Mouse (Mus musculus) kidney, postnatal 0 days (tissue): ENCODE data around the gene 9930104L06Rik. TPM values are rescaled to one million over a fixed set of nuclear protein-coding genes. Genes with fewer than 3 reads are reported as not detected.

Experiments
- ATAC-seq: fragments of 200-750 bp; cut with Nextera tagmentation; replicated peaks from 2 replicates; pipeline ENCODE4 v1.8.0; 2017; ENCODE audit warnings: low read depth, moderate number of reproducible peaks, moderate TSS enrichment, moderate library complexity; ENCODE audit not compliant: low FRiP score
- DNase-seq: peaks from one replicate; pipeline ENCODE4 v3.0.0-alpha.2; 2016; ENCODE audit warnings: low spot score
- H3K27ac ChIP-seq: fragments of 300-500 bp; sonication (generic); 2 replicates; pipeline ENCODE4 v1.5.1; 2014; ENCODE audit warnings: mild to moderate bottlenecking
- H3K27me3 ChIP-seq: fragments of 300-500 bp; sonication (generic); 2 replicates; pipeline ENCODE4 v1.6.1; 2014; ENCODE audit warnings: low read length, mixed read lengths; ENCODE audit not compliant: insufficient read depth
- H3K36me3 ChIP-seq: fragments of 300-500 bp; sonication (generic); 2 replicates; pipeline ENCODE4 v1.6.1; 2014; ENCODE audit warnings: low read length, mixed read lengths; ENCODE audit not compliant: insufficient read depth
- H3K4me1 ChIP-seq: fragments of 300-500 bp; sonication (generic); replicated peaks from 2 replicates; pipeline ENCODE4 v1.6.1; 2014; ENCODE audit warnings: antibody characterized with exemption, low read length, mixed read lengths; ENCODE audit not compliant: insufficient read depth
- H3K4me2 ChIP-seq: fragments of 300-500 bp; sonication (generic); 2 replicates; pipeline ENCODE4 v1.6.1; 2014; ENCODE audit warnings: mild to moderate bottlenecking, low read length, moderate library complexity, mixed read lengths
- H3K4me3 ChIP-seq: fragments of 300-500 bp; sonication (generic); replicated peaks from 2 replicates; pipeline ENCODE4 v1.5.1; 2014; ENCODE audit warnings: low read depth, low read length
- H3K9ac ChIP-seq: fragments of 300-500 bp; sonication (generic); 2 replicates; pipeline ENCODE4 v1.6.1; 2014; ENCODE audit warnings: low read depth, low read length
- H3K9me3 ChIP-seq: fragments of 300-500 bp; sonication (generic); replicated peaks from 2 replicates; pipeline ENCODE4 v1.6.1; 2016; ENCODE audit warnings: low read length, inconsistent platforms, mixed read lengths
- CTCF ChIP-seq: IDR thresholded peaks from 2 replicates; pipeline ENCODE4 v1.5.1; 2016; ENCODE audit warnings: antibody characterized with exemption, low read depth, mild to moderate bottlenecking, moderate library complexity
- WGBS: fragments of 180-500 bp; shearing (Covaris S2); extraction: QIAGEN DNeasy Blood & Tissue Kit; methylation state at CpG from one replicate; pipeline ENCODE4 v1.1.7; 2014; 5-methylcytosine and 5-hydroxymethylcytosine counted together
- polyA plus RNA-seq: library from polyadenylated mRNA; unstranded; fragments of >200 nt; fragmentation: Nextera tagmentation; extraction: Ambion mirVana; gene quantifications from 2 replicates; pipeline ENCODE4 v1.2.1, GENCODE M21; 2015

9930104L06Rik gene
- polyA plus RNA-seq, result 7.4 and 8.3 TPM in 2 replicates

- peak; percentile 99 for ATAC-seq
- no peak for TF ChIP-seq CTCF
Measured at GRCm38 (mm10) chr4:124936613-124937471, at the start of gene 9930104L06Rik. 9930104L06Rik (plus strand) TSS chr4:124937048.

GRCm38 (mm10) chr4:124888702-124889101 lies 48.1 kb upstream of the 9930104L06Rik start:
- Histone ChIP-seq H3K9me3 (no peaks in the 10 kb centered on the region), H3K9ac (no peak overlapping the region), H3K27me3 (peaks cover 15% of the 10 kb centered on the region), H3K4me1 (no peaks in the 10 kb centered on the region), H3K4me2 (no peak overlapping the region), H3K36me3 (no peaks in the 10 kb centered on the region), H3K27ac (no peak overlapping the region), H3K4me3 (no peak overlapping the region)
- ATAC-seq (no peak), DNase-seq (no peak)
- WGBS, result 78% methylated on average over 7 of the region's 7 CpGs
- no peak for TF ChIP-seq CTCF

More at GRCm38 (mm10) chr4:124936613-124937471, at the start of gene 9930104L06Rik:
- no peak within 1 kb of the TSS; the same call in 1 of the 2 replicates for H3K27ac ChIP-seq
- H3K36me3 ChIP-seq, result peaks cover 16% of the 10 kb centered on the region; the same call in 1 of the 2 replicates
- peak; percentile 99 for DNase-seq
- under 1% methylated on average over 52 of the region's 52 CpGs for WGBS
- peak within 1 kb of the TSS; percentile 88 for H3K4me3 ChIP-seq
- peak within 1 kb of the TSS; percentile 75 for H3K9ac ChIP-seq
- peak within 1 kb of the TSS; percentile 93 for H3K4me2 ChIP-seq
- peaks cover 13% of the 10 kb centered on the region for H3K4me1 ChIP-seq
- H3K27me3 ChIP-seq, result no peaks in the 10 kb centered on the region
- no peaks in the 10 kb centered on the region for H3K9me3 ChIP-seq

GRCm38 (mm10) chr4:124889935-124890334 lies 46.9 kb upstream of the 9930104L06Rik start:
- ATAC-seq (no peak), DNase-seq (no peak)
- H3K4me2 ChIP-seq, result no peak overlapping the region
- WGBS, result 82% methylated on average over 2 of the region's 2 CpGs
- no peak overlapping the region for H3K27ac ChIP-seq
- no peaks in the 10 kb centered on the region for H3K9me3 ChIP-seq
- no peak for TF ChIP-seq CTCF
- no peak overlapping the region for H3K4me3 ChIP-seq
- H3K36me3 ChIP-seq, result no peaks in the 10 kb centered on the region
- no peaks in the 10 kb centered on the region for H3K4me1 ChIP-seq
- H3K27me3 ChIP-seq, result peaks cover 24% of the 10 kb centered on the region
- H3K9ac ChIP-seq, result no peak overlapping the region

- Histone ChIP-seq H3K9me3 (no peaks in the 10 kb centered on the region), H3K4me1 (no peaks in the 10 kb centered on the region), H3K27me3 (peaks cover 21% of the 10 kb centered on the region), H3K9ac (no peak overlapping the region), H3K4me3 (no peak overlapping the region), H3K36me3 (no peaks in the 10 kb centered on the region), H3K27ac (no peak overlapping the region), H3K4me2 (no peak overlapping the region)
- ATAC-seq (no peak), DNase-seq (no peak)
- TF ChIP-seq CTCF, result no peak
- 63% methylated on average over 5 of the region's 5 CpGs for WGBS
Measured at GRCm38 (mm10) chr4:124890831-124891230, 46.0 kb upstream of the 9930104L06Rik start.

GRCm38 (mm10) chr4:124893769-124894168 lies 43.1 kb upstream of the 9930104L06Rik start:
- 29% methylated on average over 6 of the region's 6 CpGs for WGBS
- no peak for ATAC-seq

GRCm38 (mm10) chr4:124894508-124895428 lies 42.1 kb upstream of the 9930104L06Rik start:
- Histone ChIP-seq H3K9ac (no peak overlapping the region), H3K4me3 (peak overlapping the region; percentile 35), H3K27ac (no peak overlapping the region), H3K27me3 (peaks cover 25% of the 10 kb centered on the region), H3K4me2 (peak overlapping the region; percentile 70), H3K36me3 (no peaks in the 10 kb centered on the region), H3K4me1 (no peaks in the 10 kb centered on the region), H3K9me3 (no peaks in the 10 kb centered on the region)
- TF ChIP-seq CTCF, result no peak
- DNase-seq, result no peak
- WGBS, result 2% methylated on average over 75 of the region's 83 CpGs
- 0 out of 2 replicates have a peak, but pooled peaks have one; percentile 36 for ATAC-seq

More at GRCm38 (mm10) chr4:124893769-124894168, 43.1 kb upstream of the 9930104L06Rik start:
- no peak overlapping the region for H3K27ac ChIP-seq
- no peak overlapping the region for H3K4me3 ChIP-seq
- no peak overlapping the region for H3K4me2 ChIP-seq
- TF ChIP-seq CTCF, result no peak
- H3K36me3 ChIP-seq, result no peaks in the 10 kb centered on the region
- H3K9me3 ChIP-seq, result no peaks in the 10 kb centered on the region
- H3K9ac ChIP-seq, result no peak overlapping the region
- H3K27me3 ChIP-seq, result peaks cover 25% of the 10 kb centered on the region
- DNase-seq, result no peak
- no peaks in the 10 kb centered on the region for H3K4me1 ChIP-seq
